Mouse (Mus musculus) cortical plate, adult 2 months (tissue): ENCODE results near the gene Gng8.

Experiments
- CTCF ChIP-seq: fragments of 200-500 bp; IDR thresholded peaks from 2 replicates; pipeline ENCODE4 v1.5.1; 2011; ENCODE audit warnings: mild to moderate bottlenecking, control low read depth, low read length; ENCODE audit not compliant: insufficient read depth; ENCODE audit errors: extremely low read depth
- POLR2A ChIP-seq: fragments of 200-500 bp; IDR thresholded peaks from 2 replicates; pipeline ENCODE4 v1.6.1; 2011; ENCODE audit warnings: mild to moderate bottlenecking, low read length, control low read depth; ENCODE audit not compliant: insufficient read depth; ENCODE audit errors: extremely low read depth

- TF ChIP-seq POLR2A: no peak
- peak; percentile 26; the same call in 1 of the 2 replicates for TF ChIP-seq CTCF
These were observed 45.7 kb downstream of the Gng8 start for GRCm38 (mm10) chr7:16937312-16937711.
